Mouse (Mus musculus) lung, embryonic 15.5 days (tissue): ENCODE data around the gene Ppp4r4. TPM values are rescaled to one million over a fixed set of nuclear protein-coding genes. Genes with fewer than 3 reads are reported as not detected.
A peak's percentile ranks its signal among the peaks of the same experiment; 100 is the strongest.
"Not testable (repeated sequence)": the region's sequence is repeated elsewhere in the genome, so short reads cannot be mapped to it uniquely, and the experiment has no call there.

Source experiments
- ATAC-seq: fragments of 200-750 bp; cut with Nextera tagmentation; 2 replicates; pipeline ENCODE4 v1.8.0; 2017; ENCODE audit warnings: moderate number of reproducible peaks, borderline replicate concordance; ENCODE audit not compliant: low FRiP score, low TSS enrichment; ENCODE audit errors: extremely low read depth
- H3K27ac ChIP-seq: fragments of 300-500 bp; sonication (generic); 2 replicates; pipeline ENCODE4 v1.5.1; 2015; ENCODE audit warnings: moderate library complexity, mild to moderate bottlenecking, inconsistent platforms
- H3K27me3 ChIP-seq: fragments of 300-500 bp; sonication (generic); 2 replicates; pipeline ENCODE4 v1.6.1; 2015; ENCODE audit warnings: inconsistent platforms
- H3K36me3 ChIP-seq: fragments of 300-500 bp; sonication (generic); 2 replicates; pipeline ENCODE4 v1.6.1; 2015; ENCODE audit warnings: inconsistent platforms
- H3K4me1 ChIP-seq: fragments of 300-500 bp; sonication (generic); 2 replicates; pipeline ENCODE4 v1.6.1; 2015; ENCODE audit warnings: inconsistent platforms
- H3K4me2 ChIP-seq: fragments of 300-500 bp; sonication (generic); 2 replicates; pipeline ENCODE4 v1.6.1; 2015; ENCODE audit warnings: inconsistent platforms, mild to moderate bottlenecking, moderate library complexity
- H3K4me3 ChIP-seq: fragments of 300-500 bp; sonication (generic); 2 replicates; pipeline ENCODE4 v1.5.1; 2015; ENCODE audit warnings: mild to moderate bottlenecking, inconsistent platforms
- H3K9ac ChIP-seq: fragments of 300-500 bp; sonication (generic); 2 replicates; pipeline ENCODE4 v1.6.1; 2015; ENCODE audit warnings: inconsistent platforms
- H3K9me3 ChIP-seq: fragments of 300-500 bp; sonication (generic); 2 replicates; pipeline ENCODE4 v1.6.1; 2016; ENCODE audit warnings: inconsistent platforms
- WGBS: fragments of 180-500 bp; shearing (Covaris S2); methylation state at CpG from one replicate; pipeline ENCODE4 v1.1.7; 2015; 5-methylcytosine and 5-hydroxymethylcytosine counted together
- polyA plus RNA-seq: library from polyadenylated mRNA; unstranded; fragments of >200 nt; fragmentation: Nextera tagmentation; extraction: Ambion mirVana; gene quantifications from 2 replicates; pipeline ENCODE4 v1.2.1, GENCODE M21; 2015

Gene Ppp4r4
- polyA plus RNA-seq, 1 experiment from 2014 or later: 2.2 TPM

DNA sequence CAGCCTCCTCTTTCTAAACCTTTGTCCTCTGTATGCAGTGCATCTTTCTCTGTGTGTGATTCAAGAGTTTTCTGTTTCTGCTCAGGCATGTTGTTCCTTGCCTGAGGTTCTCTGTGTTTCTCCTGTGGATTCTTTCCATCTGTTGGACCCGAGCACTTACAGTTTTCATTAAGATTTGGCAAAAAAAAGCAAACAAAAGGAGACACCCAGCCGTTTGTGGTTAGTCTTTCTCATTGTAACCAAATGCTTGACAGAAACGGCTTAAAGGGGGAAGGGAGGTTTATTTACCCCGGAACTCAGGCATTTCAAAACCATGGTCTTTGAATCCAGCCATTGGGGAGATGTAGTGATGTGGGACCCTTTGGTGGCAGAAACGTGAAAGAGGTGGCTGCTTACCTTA, 112.5 kb downstream of the Ppp4r4 start:
- no peak overlapping the region for H3K9ac ChIP-seq
- 20% methylated on average over 5 of the region's 5 CpGs for WGBS
- no peaks in the 10 kb centered on the region for H3K9me3 ChIP-seq
- no peak for ATAC-seq
- no peaks in the 10 kb centered on the region for H3K36me3 ChIP-seq
- no peak overlapping the region for H3K4me2 ChIP-seq
- no peaks in the 10 kb centered on the region for H3K4me1 ChIP-seq
- no peaks in the 10 kb centered on the region for H3K27me3 ChIP-seq
- H3K27ac ChIP-seq: no peak overlapping the region
- H3K4me3 ChIP-seq: no peak overlapping the region

DNA sequence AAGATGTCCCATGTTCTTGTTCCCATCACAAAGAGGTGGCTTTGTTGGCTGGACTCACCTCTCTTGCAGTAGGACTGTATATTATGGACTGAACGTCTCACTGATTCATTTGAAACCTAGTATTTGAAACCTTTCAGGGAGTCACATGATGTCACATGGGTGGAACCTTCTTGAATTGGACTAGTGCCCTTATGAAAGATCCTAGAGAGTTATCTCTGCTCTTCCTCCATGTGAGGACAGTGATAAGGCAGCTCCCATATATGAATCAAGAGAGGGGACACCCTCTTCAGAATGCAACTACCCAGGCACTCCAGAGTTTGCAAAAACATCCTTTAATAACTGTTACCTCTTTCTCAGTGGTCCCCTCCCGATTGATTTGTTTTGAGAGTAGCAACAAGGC, 114.2 kb downstream of the Ppp4r4 start:
- H3K4me1 ChIP-seq: no peaks in the 10 kb centered on the region
- no peaks in the 10 kb centered on the region for H3K36me3 ChIP-seq
- 80% methylated on average over 2 of the region's 2 CpGs for WGBS
- H3K9ac ChIP-seq: no peak overlapping the region
- no peak for ATAC-seq
- no peaks in the 10 kb centered on the region for H3K9me3 ChIP-seq
- H3K27ac ChIP-seq: no peak overlapping the region
- no peak overlapping the region for H3K4me3 ChIP-seq
- no peak overlapping the region for H3K4me2 ChIP-seq
- no peaks in the 10 kb centered on the region for H3K27me3 ChIP-seq

- Histone ChIP-seq H3K4me2 (no peak overlapping the region), H3K36me3 (no peaks in the 10 kb centered on the region), H3K4me1 (peaks cover 6% of the 10 kb centered on the region; the same call in 1 of the 2 replicates), H3K9ac (no peak overlapping the region), H3K27me3 (no peaks in the 10 kb centered on the region), H3K4me3 (no peak overlapping the region), H3K9me3 (no peaks in the 10 kb centered on the region), H3K27ac (no peak overlapping the region)
- ATAC-seq: no peak
- 92% methylated on average over 2 of the region's 2 CpGs for WGBS
Observed at GRCm38 (mm10) chr12:103653836-103654235, 121.8 kb downstream of the Ppp4r4 start.

- Histone ChIP-seq H3K9ac (no peak overlapping the region), H3K4me2 (no peak overlapping the region), H3K9me3 (no peaks in the 10 kb centered on the region), H3K27me3 (no peaks in the 10 kb centered on the region), H3K36me3 (no peaks in the 10 kb centered on the region), H3K4me1 (peaks cover 6% of the 10 kb centered on the region; the same call in 1 of the 2 replicates), H3K4me3 (no peak overlapping the region), H3K27ac (no peak overlapping the region)
- ATAC-seq: peak; percentile 31
- 46% methylated on average over 7 of the region's 7 CpGs for whole genome bisulfite sequencing
Observed at GRCm38 (mm10) chr12:103655123-103656044, 123.3 kb downstream of the Ppp4r4 start.

GRCm38 (mm10) chr12:103656848-103657626, 125.0 kb downstream of the Ppp4r4 start, which contains the start of gene Serpina6:
TSS of gene Serpina6 (minus strand) at chr12:103657212.
- Histone ChIP-seq H3K4me3 (no peak within 1 kb of the TSS), H3K4me2 (no peak within 1 kb of the TSS), H3K4me1 (peaks cover 6% of the 10 kb centered on the region; the same call in 1 of the 2 replicates), H3K27ac (no peak within 1 kb of the TSS), H3K36me3 (no peaks in the 10 kb centered on the region), H3K9ac (no peak within 1 kb of the TSS), H3K27me3 (no peaks in the 10 kb centered on the region), H3K9me3 (no peaks in the 10 kb centered on the region)
- no peak for ATAC-seq
- WGBS: 64% methylated on average over 9 of the region's 9 CpGs

DNA sequence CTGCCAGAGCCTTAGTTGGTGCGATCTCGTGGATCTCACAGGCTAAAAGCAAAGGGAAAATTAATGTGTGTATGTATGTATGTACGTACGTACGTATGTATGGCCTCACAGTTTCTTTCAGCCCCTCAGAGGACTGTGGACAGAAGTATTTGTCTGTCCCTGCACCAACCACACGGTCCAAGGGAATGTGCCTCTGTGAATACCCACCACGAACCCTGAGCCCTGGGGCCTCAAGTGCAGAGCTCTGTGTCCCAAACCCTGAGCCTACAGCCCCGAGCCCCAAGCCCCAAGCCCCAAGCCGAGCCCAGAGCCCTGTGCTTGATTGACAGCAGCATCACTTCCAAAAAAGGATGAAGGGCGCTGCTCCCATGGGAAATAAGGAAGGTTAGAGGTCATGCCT, 125.9 kb downstream of the Ppp4r4 start:
- Histone ChIP-seq H3K4me1 (peaks cover 6% of the 10 kb centered on the region; the same call in 1 of the 2 replicates), H3K9ac (no peak overlapping the region), H3K9me3 (no peaks in the 10 kb centered on the region), H3K27me3 (no peaks in the 10 kb centered on the region), H3K4me2 (no peak overlapping the region), H3K4me3 (no peak overlapping the region), H3K27ac (no peak overlapping the region), H3K36me3 (no peaks in the 10 kb centered on the region)
- 73% methylated on average over 10 of the region's 10 CpGs for WGBS
- no peak for ATAC-seq

DNA sequence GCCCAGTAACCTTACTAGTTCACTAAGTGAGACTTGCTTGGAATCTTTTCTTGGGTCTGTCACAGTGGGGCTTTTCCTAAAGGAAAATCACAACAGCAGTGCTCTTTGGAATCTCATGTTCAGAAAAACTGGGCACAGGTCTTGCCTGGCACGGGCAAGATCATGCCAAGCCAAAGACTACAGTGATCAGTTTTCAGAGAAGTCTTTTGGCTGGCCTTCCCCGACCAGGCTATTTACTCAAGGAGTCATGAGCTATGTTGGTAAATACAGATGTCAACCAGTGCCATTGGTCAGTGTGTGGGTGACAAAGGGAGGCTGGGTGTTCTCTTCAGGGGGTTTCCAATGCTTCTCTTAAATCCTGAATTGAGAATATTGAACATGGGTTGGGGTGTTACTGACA, 127.1 kb downstream of the Ppp4r4 start:
- Histone ChIP-seq H3K27me3 (no peaks in the 10 kb centered on the region), H3K4me3 (no peak overlapping the region), H3K36me3 (no peaks in the 10 kb centered on the region), H3K9ac (no peak overlapping the region), H3K4me1 (peaks cover 6% of the 10 kb centered on the region; the same call in 1 of the 2 replicates), H3K27ac (no peak overlapping the region), H3K4me2 (no peak overlapping the region), H3K9me3 (no peaks in the 10 kb centered on the region)
- WGBS: 83% methylated on average over 2 of the region's 2 CpGs
- no peak for ATAC-seq

- no peak overlapping the region for H3K4me2 ChIP-seq
- no peaks in the 10 kb centered on the region for H3K36me3 ChIP-seq
- peaks cover 6% of the 10 kb centered on the region; the same call in 1 of the 2 replicates for H3K4me1 ChIP-seq
- H3K27ac ChIP-seq: no peak overlapping the region
- no peaks in the 10 kb centered on the region for H3K27me3 ChIP-seq
- no peaks in the 10 kb centered on the region for H3K9me3 ChIP-seq
- no peak for ATAC-seq
- no peak overlapping the region for H3K4me3 ChIP-seq
- WGBS: 83% methylated on average over 5 of the region's 5 CpGs
- no peak overlapping the region for H3K9ac ChIP-seq
Observed at GRCm38 (mm10) chr12:103660076-103660475, 128.0 kb downstream of the Ppp4r4 start.

DNA sequence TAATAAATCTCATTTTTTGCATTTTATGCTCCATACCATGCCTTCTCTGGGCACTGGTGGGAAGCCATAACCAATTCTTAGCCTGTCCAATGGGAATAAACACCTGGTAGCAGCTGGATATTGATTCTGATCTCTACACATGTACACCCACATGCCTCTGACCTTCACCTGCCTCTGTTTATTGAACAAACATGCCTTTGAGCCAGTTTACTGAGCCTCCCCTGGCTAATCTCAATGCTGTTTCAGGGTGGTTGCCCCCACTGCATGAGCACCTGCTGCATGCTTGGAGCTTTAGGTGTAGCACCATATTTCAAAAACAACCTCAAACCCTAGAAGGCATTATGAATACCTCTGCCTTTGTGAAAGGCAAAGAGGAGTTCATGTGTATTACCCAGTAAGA, 130.0 kb downstream of the Ppp4r4 start:
- not testable (repeated sequence) for H3K4me1 ChIP-seq, H3K9me3 ChIP-seq, H3K4me2 ChIP-seq, H3K27me3 ChIP-seq, H3K9ac ChIP-seq, H3K36me3 ChIP-seq, H3K27ac ChIP-seq, H3K4me3 ChIP-seq, ATAC-seq

Other genes starting within 250 kb of the Ppp4r4 start
- 0.34 TPM in 1 of 2 replicates, not detected in the other for gene Fam181a, start 221.3 kb upstream of the Ppp4r4 start, polyA plus RNA-seq
- 8.6 TPM in 2 replicates for gene Asb2, start 176.3 kb upstream of the Ppp4r4 start, polyA plus RNA-seq
- 8.8 TPM in 2 replicates for gene Otub2, start 143.6 kb upstream of the Ppp4r4 start, polyA plus RNA-seq
- gene 9330161L09Rik, start 124.5 kb upstream of the Ppp4r4 start, polyA plus RNA-seq: 0.16 TPM in 1 of 2 replicates, not detected in the other
- 76.7 and 83.1 TPM in 2 replicates for gene Ddx24, start 106.5 kb upstream of the Ppp4r4 start, polyA plus RNA-seq
- gene Ifi27, start 98.1 kb upstream of the Ppp4r4 start, polyA plus RNA-seq: 45.6 and 51.1 TPM in 2 replicates
- 10.5 and 13.5 TPM in 2 replicates for gene Ifi27l2a, start 88.6 kb upstream of the Ppp4r4 start, polyA plus RNA-seq
- gene Ifi27l2b, start 75.1 kb upstream of the Ppp4r4 start, polyA plus RNA-seq: not detected in 2 replicates
- 0.19 and 0.24 TPM in 2 replicates for gene Serpina10, start 99.2 kb downstream of the Ppp4r4 start, polyA plus RNA-seq
- gene Serpina6, start 124.9 kb downstream of the Ppp4r4 start, polyA plus RNA-seq: 1.4 and 10.7 TPM in 2 replicates
- gene Serpina16, start 143.9 kb downstream of the Ppp4r4 start, polyA plus RNA-seq: not detected in 2 replicates
- gene Serpina1f, start 163.2 kb downstream of the Ppp4r4 start, polyA plus RNA-seq: not detected in 2 replicates
- gene Serpina1d, start 241.3 kb downstream of the Ppp4r4 start, polyA plus RNA-seq: 0.15 and 2.3 TPM in 2 replicates